In the genomic region with DNA sequence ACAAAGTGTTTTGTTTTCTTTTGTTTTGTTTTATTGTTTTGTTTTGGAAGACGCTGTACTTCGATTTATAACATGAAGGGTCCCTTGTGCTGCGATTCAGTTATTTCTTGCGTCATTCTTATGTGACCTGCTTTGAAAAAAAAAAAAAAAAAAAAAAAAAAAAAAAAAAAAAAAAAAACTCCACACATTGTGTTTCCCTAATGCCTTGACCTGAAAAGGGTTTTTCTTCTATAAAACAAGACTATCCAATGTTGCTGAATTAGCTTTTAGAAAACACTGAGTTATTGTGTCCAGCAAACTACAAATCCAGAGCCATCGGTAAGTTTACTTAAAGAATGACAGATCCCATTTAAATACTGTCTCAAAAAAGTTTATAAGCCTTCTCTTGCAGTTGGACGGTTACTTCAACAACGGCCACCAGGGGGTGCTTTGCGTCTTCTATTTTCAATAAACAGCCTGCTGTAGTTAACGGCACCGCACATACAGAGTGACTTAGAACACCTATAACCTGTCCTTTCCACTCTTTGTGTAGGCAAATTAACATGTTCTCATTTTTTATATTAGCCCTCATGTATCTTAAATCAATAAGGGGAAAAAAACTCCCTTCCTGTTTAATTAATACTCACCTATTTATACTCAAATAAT, we compare ENCODE assay signal across 9 mouse cellular contexts.
DNase-seq lines count a peak whose midpoint lies in the region; ATAC-seq and TF ChIP-seq lines count a peak whose summit lies in the region.
"Had no signal": no experiment of that assay in that cellular context is flagged by ENCODE, and none has a peak within 500 bp of the region (broad histone marks: within the 10 kb centered on the region; RNA-seq: fewer than 3 reads in every experiment).

No protein-coding gene starts in this region.

- ATAC-seq in neural tube, embryonic 15.5 days (ENCODE audit: low FRiP score): no peak
- 0 out of 2 replicates have a peak, but pooled peaks have one; percentile 43 for ATAC-seq in kidney, postnatal 0 days (replicated peaks; ENCODE audit: low FRiP score, low read depth)
- ATAC-seq in neural tube, embryonic 11.5 days (ENCODE audit: insufficient read depth, low FRiP score, low TSS enrichment): peak; percentile 65; the same call in 1 of the 2 replicates

- H3K36me3 ChIP-seq in neural tube, embryonic 15.5 days: no peaks in the 10 kb centered on the region
- H3K36me3 ChIP-seq in kidney, postnatal 0 days (ENCODE audit: insufficient read depth, low read length): no peaks in the 10 kb centered on the region
- H3K36me3 ChIP-seq in liver, adult 2 months (ENCODE audit: control insufficient read depth, insufficient read depth, low read length): no peaks in the 10 kb centered on the region
- no peaks in the 10 kb centered on the region for H3K36me3 ChIP-seq in neural tube, embryonic 11.5 days (ENCODE audit: control insufficient read depth, insufficient read depth, low read length)
- H3K36me3 ChIP-seq: stomach, embryonic 15.5 days had no signal

- no peak overlapping the region for H3K4me3 ChIP-seq in neural tube, embryonic 15.5 days (replicated peaks)
- H3K4me3 ChIP-seq in kidney, postnatal 0 days (replicated peaks; ENCODE audit: low read depth, low read length): no peak overlapping the region
- no peak overlapping the region for H3K4me3 ChIP-seq in liver, adult 2 months (ENCODE audit: insufficient read depth, low read depth, low read length)
- H3K4me3 ChIP-seq in neural tube, embryonic 11.5 days (ENCODE audit: low read depth, low read length): no peak overlapping the region
- H3K4me3 ChIP-seq: stomach, embryonic 15.5 days had no signal

- 19% methylated on average over 10 of the region's 10 CpGs for WGBS in neural tube, embryonic 15.5 days
- WGBS in kidney, postnatal 0 days: 12% methylated on average over 10 of the region's 10 CpGs
- 7% methylated on average over 10 of the region's 10 CpGs for whole genome bisulfite sequencing in liver, adult 2 months
- 19% methylated on average over 10 of the region's 10 CpGs for WGBS in neural tube, embryonic 11.5 days

- no peaks in the 10 kb centered on the region for H3K79me2 ChIP-seq in liver, adult 2 months (ENCODE audit: control insufficient read depth, insufficient read depth, low read length)

- no peaks in the 10 kb centered on the region for H3K9me3 ChIP-seq in neural tube, embryonic 15.5 days (replicated peaks)
- H3K9me3 ChIP-seq in kidney, postnatal 0 days (replicated peaks; ENCODE audit: low read length): no peaks in the 10 kb centered on the region
- H3K9me3 ChIP-seq in neural tube, embryonic 11.5 days (ENCODE audit: control insufficient read depth, low read length): no peaks in the 10 kb centered on the region
- H3K9me3 ChIP-seq: stomach, embryonic 15.5 days had no signal

- no peaks in the 10 kb centered on the region for H3K27me3 ChIP-seq in neural tube, embryonic 15.5 days (replicated peaks)
- no peaks in the 10 kb centered on the region for H3K27me3 ChIP-seq in kidney, postnatal 0 days (ENCODE audit: insufficient read depth, low read length)
- no peaks in the 10 kb centered on the region for H3K27me3 ChIP-seq in liver, adult 2 months (ENCODE audit: control insufficient read depth, insufficient read depth, low read length)
- H3K27me3 ChIP-seq in neural tube, embryonic 11.5 days (ENCODE audit: control insufficient read depth, insufficient read depth, low read length): no peaks in the 10 kb centered on the region
- H3K27me3 ChIP-seq: stomach, embryonic 15.5 days had no signal

- peak; percentile 87 for TF ChIP-seq CTCF in kidney, postnatal 0 days (IDR thresholded peaks at IDR 0.05; ENCODE audit: low read depth)
- peak; percentile 50 for TF ChIP-seq CTCF in liver, adult 2 months (IDR thresholded peaks at IDR 0.05; ENCODE audit: low read depth, low read length)

- no peak for TF ChIP-seq POLR2A in liver, adult 2 months (IDR thresholded peaks at IDR 0.05; ENCODE audit: extremely low read depth, insufficient read depth, low read length)

- DNase-seq in neural tube, embryonic 10.5 days (ENCODE audit: extremely low spot score, low spot score): peak; percentile 76
- DNase-seq in cerebellum, postnatal 4 days (ENCODE audit: low spot score in 2 of 2): peak; percentile 85 to 86
- peak; percentile 88 for DNase-seq in gastrocnemius, postnatal 10 days
- peak; percentile 92 for DNase-seq in kidney, postnatal 0 days (ENCODE audit: low spot score)
- DNase-seq in liver, adult 2 months (ENCODE audit: extremely low read depth, low read depth, low spot score): peak; percentile 73
- peak; percentile 86 for DNase-seq in neural tube, embryonic 11.5 days (ENCODE audit: low spot score)
- DNase-seq in testis, postnatal 14 days (ENCODE audit: low spot score): peak; percentile 66

- H3K27ac ChIP-seq in neural tube, embryonic 15.5 days (replicated peaks): no peak overlapping the region
- H3K27ac ChIP-seq in kidney, postnatal 0 days: no peak overlapping the region
- H3K27ac ChIP-seq in liver, adult 2 months (replicated peaks; ENCODE audit: insufficient read depth, low read depth, low read length): no peak overlapping the region
- no peak overlapping the region for H3K27ac ChIP-seq in neural tube, embryonic 11.5 days (ENCODE audit: low read depth, low read length)
- H3K27ac ChIP-seq: stomach, embryonic 15.5 days had no signal

- H3K4me1 ChIP-seq in neural tube, embryonic 15.5 days: no peaks in the 10 kb centered on the region
- no peaks in the 10 kb centered on the region for H3K4me1 ChIP-seq in kidney, postnatal 0 days (replicated peaks; ENCODE audit: insufficient read depth, low read length)
- H3K4me1 ChIP-seq in liver, adult 2 months (ENCODE audit: control insufficient read depth, insufficient read depth, low read length): peaks cover 6% of the 10 kb centered on the region
- H3K4me1 ChIP-seq in neural tube, embryonic 11.5 days (ENCODE audit: control insufficient read depth, insufficient read depth, low read length): no peaks in the 10 kb centered on the region
- H3K4me1 ChIP-seq: stomach, embryonic 15.5 days had no signal

- no peak overlapping the region for H3K9ac ChIP-seq in neural tube, embryonic 15.5 days (replicated peaks)
- no peak overlapping the region for H3K9ac ChIP-seq in kidney, postnatal 0 days (ENCODE audit: low read depth, low read length)
- H3K9ac ChIP-seq in liver, adult 2 months (ENCODE audit: low read depth, low read length): no peak overlapping the region
- no peak overlapping the region for H3K9ac ChIP-seq in neural tube, embryonic 11.5 days (ENCODE audit: low read length)
- H3K9ac ChIP-seq: stomach, embryonic 15.5 days had no signal

- no peak overlapping the region for H3K4me2 ChIP-seq in neural tube, embryonic 15.5 days
- no peak overlapping the region for H3K4me2 ChIP-seq in kidney, postnatal 0 days (ENCODE audit: low read length)
- H3K4me2 ChIP-seq in neural tube, embryonic 11.5 days (ENCODE audit: low read depth): no peak overlapping the region
- H3K4me2 ChIP-seq: stomach, embryonic 15.5 days had no signal
